Mouse (Mus musculus) B cell, adult (primary cell): ENCODE results near the gene Eng. TPM values are rescaled to one million over a fixed set of nuclear protein-coding genes. Genes with fewer than 3 reads are reported as not detected.

Source experiments
- total RNA-seq: library from RNA; stranded (reverse); gene quantifications from 4 replicates; pipeline ENCODE4 v1.2.4, GENCODE M21; 2023; ENCODE audit not compliant: inconsistent age

Eng gene
- 0.45 to 0.99 TPM (median 0.67 TPM) in 4 replicates for total RNA-seq

GRCm38 (mm10) chr2:32646379-32647056, at the start of gene Eng:
Gene Eng, plus strand, starts transcription at chr2:32646595.

GRCm38 (mm10) chr2:32599409-32599808, 47.0 kb upstream of the Eng start, which contains the start of gene St6galnac6:
Gene St6galnac6, plus strand, starts transcription at chr2:32599709.

GRCm38 (mm10) chr2:32621517-32621859, 24.9 kb upstream of the Eng start, which contains the start of gene Ak1:
Gene Ak1, plus strand, starts transcription at chr2:32621758.

GRCm38 (mm10) chr2:32704021-32704421, 57.6 kb downstream of the Eng start, which contains the start of gene Fpgs:
Gene Fpgs, minus strand, starts transcription at chr2:32704145.

GRCm38 (mm10) chr2:32712934-32713817, 66.8 kb downstream of the Eng start, which contains the start of gene Cdk9:
Gene Cdk9, minus strand, starts transcription at chr2:32713076.

GRCm38 (mm10) chr2:32720681-32721229, 74.4 kb downstream of the Eng start, which contains the start of gene Sh2d3c:
Gene Sh2d3c, plus strand, starts transcription at chr2:32721055.

Other genes starting within 250 kb of the Eng start
- gene Naif1, start 196.1 kb upstream of the Eng start, total RNA-seq: 4.0 to 5.6 TPM (median 4.4 TPM) in 4 replicates
- gene Slc25a25, start 195.2 kb upstream of the Eng start, total RNA-seq: 34.7 to 41.9 TPM (median 39.7 TPM) in 4 replicates
- gene Fam102a, start 111.3 kb upstream of the Eng start, total RNA-seq: 61.5 to 65.8 TPM (median 63.9 TPM) in 4 replicates
- 66.0 to 73.0 TPM (median 69.5 TPM) in 4 replicates for gene Dpm2, start 75.7 kb upstream of the Eng start, total RNA-seq
- gene Pip5kl1, start 71.8 kb upstream of the Eng start, total RNA-seq: 0.64 to 0.84 TPM (median 0.79 TPM) in 4 replicates
- not detected in 4 replicates for gene 9430097D07Rik, start 70.9 kb upstream of the Eng start, total RNA-seq
- gene St6galnac4, start 59.5 kb upstream of the Eng start, total RNA-seq: 60.4 to 66.2 TPM (median 64.5 TPM) in 4 replicates
- gene St6galnac6, start 46.9 kb upstream of the Eng start, total RNA-seq: 7.2 to 13.8 TPM (median 9.2 TPM) in 4 replicates
- gene Ak1, start 24.8 kb upstream of the Eng start, total RNA-seq: 0.26 to 1.2 TPM (median 0.62 TPM) in 4 replicates
- gene Fpgs, start 57.5 kb downstream of the Eng start, total RNA-seq: 26.9 to 36.5 TPM (median 31.6 TPM) in 4 replicates
- gene Cdk9, start 66.5 kb downstream of the Eng start, total RNA-seq: 135 to 164 TPM (median 162 TPM) in 4 replicates
- 89.6 to 94.2 TPM (median 93.4 TPM) in 4 replicates for gene Sh2d3c, start 74.5 kb downstream of the Eng start, total RNA-seq
- gene 6330409D20Rik, start 94.4 kb downstream of the Eng start, total RNA-seq: not detected in 4 replicates
- gene Tor2a, start 110.6 kb downstream of the Eng start, total RNA-seq: 31.3 to 39.1 TPM (median 34.5 TPM) in 4 replicates
- 0.24 to 0.61 TPM in 2 of 4 replicates, not detected in the others for gene Ttc16, start 129.0 kb downstream of the Eng start, total RNA-seq
- gene Ptrh1, start 129.2 kb downstream of the Eng start, total RNA-seq: 2.5 to 7.2 TPM (median 3.3 TPM) in 4 replicates
- 0.32 TPM in 1 of 4 replicates, not detected in the others for gene Cfap157, start 137.8 kb downstream of the Eng start, total RNA-seq
- gene Stxbp1, start 200.7 kb downstream of the Eng start, total RNA-seq: 3.9 to 5.8 TPM (median 5.1 TPM) in 4 replicates
- gene Fam129b, start 229.5 kb downstream of the Eng start, total RNA-seq: 1.4 to 2.3 TPM (median 1.9 TPM) in 4 replicates